Mouse (Mus musculus): Measurements from ENCODE around the gene Camta1.

Gene Camta1

DNA sequence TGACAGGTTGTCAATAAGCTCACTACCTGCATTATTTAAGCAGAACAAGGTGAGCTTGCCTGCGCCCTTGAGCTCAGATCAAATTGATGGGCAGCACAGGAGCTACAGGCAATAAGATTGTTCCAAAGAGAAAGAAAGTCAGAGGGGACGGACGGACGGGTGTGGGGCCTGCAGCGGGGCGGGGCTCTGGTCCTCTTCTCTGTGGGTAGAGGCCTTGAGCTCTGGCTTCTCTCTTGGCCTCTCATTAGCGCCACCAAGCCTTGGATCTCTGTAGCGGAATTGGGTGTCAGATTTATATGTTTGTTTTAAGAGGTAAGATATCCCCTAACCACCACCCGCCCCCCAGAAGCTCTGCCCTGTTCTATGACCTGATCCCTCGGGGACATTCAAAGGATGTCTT is 666.5 kb downstream of the Camta1 start:
- DNase-seq (ENCODE audit: low spot score) = no peak

DNA sequence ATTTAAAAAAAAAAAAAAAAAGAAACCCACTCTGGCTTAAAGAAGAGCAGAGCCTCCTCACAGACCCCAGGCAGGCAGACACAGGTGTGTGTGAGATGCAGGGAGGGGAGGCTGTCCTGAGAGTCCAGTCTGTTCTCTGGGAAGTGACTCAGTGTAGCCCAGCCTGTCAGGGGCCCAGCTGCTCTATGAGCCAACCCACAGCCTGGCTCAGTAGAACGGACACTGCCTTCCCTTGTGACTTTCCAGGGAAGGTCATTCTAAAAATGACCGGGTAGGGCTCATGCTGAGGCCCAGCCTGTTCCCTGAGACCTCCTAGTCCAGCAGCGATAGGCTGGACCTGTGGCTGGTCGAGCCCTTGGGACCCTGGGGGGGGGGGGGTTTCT is 667.0 kb downstream of the Camta1 start:
- DNase-seq (ENCODE audit: low spot score) = no peak

DNA sequence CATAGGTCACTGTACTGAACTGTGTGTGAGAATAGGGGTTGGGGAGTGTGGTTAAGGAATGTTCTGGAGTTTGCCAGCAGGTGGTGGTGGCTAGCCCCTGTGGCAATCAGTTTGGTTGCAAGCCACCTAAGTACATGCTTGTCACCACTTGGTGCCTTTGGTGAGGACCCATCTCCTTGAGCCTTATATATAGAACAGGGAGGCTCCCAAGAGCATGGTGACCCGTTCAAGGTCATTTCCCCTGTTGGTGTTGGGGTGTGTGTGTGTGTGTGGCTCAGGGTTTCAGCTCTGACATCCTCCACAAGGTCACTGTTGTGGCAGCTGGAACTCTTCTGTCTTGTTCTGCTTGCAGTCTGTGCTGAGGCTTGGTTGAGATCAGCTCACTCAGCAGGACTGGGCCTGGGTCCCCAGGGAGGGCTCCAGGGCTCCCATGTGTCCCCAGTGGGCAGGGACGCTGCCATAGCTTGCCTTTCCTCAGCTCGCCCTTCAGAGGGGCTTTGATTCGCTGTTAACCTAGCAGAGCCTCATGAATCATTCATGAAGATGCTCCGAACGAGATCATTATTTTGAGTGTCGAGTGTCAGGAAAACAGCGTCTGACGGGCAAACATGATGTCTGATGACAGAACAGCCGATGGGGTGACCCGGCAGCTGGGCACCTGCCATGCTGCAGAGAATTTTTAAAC is 667.5 kb downstream of the Camta1 start:
- DNase-seq (ENCODE audit: low spot score) = no peak

DNA sequence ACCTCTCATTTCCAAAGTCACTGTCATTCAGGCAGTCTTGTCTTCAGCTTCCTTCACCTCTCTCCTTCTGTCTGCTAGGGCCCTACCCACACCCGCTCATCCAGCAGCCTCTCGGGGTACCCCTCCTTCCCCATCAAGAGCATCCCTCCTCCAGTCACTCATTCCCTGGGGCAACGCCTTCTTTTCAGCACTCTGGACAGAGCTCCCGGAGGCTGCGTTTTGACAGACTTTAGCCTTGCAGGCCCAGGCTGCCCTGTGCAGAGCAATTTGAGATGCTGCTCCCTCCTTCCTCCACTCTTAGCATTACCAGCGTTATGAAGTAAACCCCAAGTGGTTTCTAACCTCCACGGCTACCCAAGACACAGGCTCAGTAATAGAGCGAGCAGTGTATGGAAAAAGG is 675.2 kb downstream of the Camta1 start:
- DNase-seq (ENCODE audit: low spot score) = no peak

DNA sequence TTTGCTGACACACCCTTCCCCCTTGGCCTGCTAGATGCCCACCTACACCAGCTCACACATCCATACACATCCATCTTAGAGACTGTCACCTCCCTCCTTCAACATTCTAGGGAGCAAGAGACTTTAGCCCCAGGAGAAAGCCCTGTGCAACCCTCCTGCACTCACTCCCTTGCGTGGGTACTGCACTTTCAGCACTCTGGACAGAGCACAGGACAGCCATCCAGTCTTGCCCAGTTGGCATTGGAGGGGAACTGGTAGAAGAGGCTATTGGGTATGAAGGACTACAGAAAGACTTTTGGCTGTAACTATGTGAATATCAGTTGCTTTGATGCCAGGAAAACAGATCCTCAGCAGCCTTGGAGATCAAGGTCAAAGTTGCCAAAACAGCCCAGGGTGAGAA is 675.9 kb downstream of the Camta1 start:
- DNase-seq (ENCODE audit: low spot score) = no peak

DNA sequence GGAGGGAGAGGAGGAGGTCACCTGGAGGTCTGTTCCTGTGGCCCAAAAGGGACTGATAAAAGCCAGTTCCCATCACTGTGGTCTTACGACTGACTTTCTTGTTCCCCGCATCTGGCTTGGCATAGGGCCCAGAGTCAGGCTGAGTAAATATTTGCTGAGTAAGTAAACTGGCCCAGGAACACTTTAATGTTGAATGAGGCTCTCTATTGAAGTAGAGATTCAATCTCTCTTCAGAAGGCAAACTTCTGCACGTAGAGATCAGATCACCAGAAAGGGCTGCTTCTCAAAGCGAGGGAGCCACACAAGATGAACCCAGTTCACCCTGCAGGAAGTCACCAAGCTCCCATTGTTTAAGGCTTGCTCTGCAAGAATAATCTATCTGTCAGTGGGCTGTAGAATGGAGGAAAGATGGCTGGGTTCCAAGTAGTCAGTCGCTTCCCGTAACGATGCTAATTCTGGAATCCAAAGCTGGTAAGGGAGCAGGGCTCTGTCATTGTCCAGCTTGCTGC is 681.2 kb downstream of the Camta1 start:
- no peak for DNase-seq (ENCODE audit: low spot score)

DNA sequence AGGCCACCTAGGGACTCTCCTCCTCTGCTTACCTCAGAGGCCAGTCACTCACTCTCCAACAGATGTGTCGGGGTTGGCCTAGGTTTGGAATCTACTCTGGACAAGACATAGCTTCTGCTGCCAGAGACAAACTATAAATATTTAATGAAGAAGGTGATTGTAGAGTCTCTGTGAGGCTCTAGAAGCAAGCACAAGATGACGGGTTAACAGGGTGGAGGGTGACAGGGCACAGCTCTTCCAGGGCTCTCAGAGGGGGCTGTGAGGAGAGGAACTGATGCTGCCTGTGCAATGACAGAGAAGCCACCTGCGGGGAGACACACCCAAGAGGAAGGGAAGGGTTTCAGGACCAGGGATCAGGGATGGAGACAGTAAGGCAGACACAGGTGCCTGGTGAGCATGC is 682.0 kb downstream of the Camta1 start:
- DNase-seq (ENCODE audit: low spot score) = no peak

DNA sequence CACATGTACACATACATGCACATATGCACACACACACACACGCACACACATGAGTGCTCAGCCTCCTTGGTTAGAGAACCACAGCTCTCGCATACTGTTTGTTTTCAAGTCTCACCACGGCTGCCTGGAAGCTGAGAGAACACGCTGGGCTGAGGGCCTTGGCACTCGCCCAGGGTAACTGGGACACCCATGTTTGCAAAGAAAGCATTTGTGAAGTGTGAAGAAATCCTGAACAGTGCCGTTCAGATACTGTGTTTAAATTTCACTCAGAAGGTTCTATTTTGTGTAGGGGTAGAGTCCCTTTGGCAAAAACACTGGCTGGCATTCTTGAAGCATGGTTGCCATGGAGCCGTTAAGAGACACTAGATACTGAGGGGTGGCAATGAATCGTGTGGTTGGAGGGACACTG is 682.7 kb downstream of the Camta1 start:
- no peak for DNase-seq (ENCODE audit: low spot score)

DNA sequence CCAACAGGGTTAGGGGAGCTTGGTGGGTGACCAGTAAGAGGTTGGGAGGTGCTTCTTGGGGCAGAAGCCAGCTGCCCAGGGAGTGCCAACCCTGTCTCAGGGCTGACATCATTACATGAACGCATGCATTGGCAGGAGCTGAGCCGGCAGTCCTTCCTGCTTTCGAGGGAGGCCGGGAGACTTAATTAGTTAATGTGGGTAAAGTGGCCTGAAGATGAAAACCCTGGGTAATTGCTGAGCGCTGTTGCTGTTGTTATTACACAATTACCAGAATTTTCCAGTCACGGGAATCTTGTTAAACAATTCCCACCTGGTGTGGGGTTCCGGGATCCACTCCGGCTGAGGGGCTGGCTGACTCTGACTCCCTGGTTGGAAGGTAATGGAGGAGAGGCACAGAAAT is 689.1 kb downstream of the Camta1 start:
- no peak for DNase-seq (ENCODE audit: low spot score)

DNA sequence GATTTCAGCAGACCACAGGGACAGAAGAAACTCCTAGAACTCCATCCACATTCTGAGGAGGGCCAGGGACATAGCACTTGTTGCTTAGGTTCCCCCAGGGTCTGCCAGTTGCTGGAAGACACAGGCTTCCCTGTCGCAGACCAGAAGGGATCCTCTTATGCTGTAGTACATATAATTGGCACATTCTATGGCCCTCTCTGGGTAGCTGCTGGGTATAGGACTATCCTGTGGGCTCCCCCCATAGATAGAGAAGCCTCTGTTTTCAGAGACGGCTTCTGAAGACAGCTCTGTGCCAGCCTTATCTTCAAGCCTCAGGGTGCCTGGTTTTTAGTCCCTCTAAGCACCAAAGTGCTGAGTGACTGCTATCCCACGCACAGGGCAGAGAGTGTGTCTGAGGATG is 690.6 kb downstream of the Camta1 start:
- DNase-seq (ENCODE audit: low spot score) = no peak

DNA sequence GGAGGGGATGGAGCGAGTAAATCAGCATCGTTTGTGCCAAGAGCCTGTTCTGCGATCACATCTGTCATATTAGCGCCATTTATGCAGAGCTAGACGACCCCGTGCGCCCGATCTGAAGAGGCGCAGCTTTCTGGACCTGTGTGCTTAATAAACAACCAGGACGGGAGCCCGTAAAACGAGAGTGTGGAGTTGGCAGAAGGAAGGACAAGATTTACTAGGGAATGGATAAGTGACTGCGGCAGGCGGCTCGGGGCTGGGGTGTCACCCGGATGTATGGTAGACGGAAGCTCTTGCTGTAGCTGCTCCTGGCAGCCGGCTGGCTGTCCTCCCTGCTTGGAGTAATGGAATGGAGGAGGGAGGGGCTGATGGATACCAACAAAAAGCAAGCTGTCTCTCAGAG is 691.0 kb downstream of the Camta1 start:
- no peak for DNase-seq (ENCODE audit: low spot score)

DNA sequence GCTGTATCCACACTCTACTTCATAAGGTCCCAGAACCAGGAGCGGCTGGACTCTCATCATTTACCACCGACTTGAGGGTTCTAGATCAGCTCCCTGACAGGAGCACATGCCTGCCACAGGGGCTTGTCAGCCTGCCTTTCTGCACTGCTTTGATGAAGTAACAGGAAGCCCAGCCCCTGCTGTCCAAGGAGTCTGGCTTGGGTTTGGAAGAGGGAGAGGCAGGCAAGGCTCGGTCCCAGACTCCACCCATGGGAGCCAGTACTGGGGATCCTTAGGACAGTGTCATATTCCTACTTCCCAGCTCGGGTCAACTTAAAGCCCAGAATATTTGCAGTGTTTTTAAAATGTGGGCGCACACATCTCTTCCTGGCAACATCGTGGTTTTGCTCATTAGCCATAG is 694.7 kb downstream of the Camta1 start:
- no peak for DNase-seq (ENCODE audit: low spot score)

DNA sequence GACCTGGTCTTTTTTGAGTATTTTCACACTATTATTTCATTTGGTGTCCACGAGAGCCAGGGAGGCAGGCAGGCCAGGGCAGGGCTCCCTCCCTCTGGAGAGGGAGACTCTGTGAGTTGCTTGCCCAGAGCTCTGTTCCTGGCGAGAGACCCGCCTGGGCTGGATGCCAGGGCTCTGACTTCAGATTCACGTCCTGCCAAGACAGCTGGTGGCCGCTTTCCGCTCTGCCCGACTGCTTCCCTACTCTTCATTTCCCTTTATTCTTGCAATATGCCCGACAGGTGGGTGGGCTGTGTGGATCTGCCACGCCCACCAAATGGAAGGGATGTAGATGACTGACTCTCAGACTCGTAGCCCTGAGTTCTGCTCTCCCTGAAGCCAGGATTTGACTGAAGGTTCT is 696.1 kb downstream of the Camta1 start:
- DNase-seq (ENCODE audit: low spot score) = no peak

DNA sequence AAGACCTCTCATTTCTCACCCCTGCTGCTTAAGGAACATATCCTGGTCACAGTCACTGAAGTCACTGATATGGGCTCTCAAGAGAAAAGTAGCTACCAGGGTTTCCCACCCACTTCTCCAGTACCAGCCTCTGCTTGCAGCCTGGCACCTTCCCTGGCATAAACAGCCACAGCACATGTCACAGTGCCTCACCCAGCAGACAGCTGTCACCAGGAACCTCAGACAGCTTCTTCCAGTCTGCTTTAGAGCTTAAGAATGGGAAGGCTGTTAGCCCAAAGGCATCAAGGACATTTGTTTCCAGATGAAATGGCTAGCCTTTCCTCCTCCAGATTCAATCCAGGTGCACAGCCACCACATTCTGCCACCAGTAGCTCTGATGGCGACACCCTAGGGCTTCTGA is 697.4 kb downstream of the Camta1 start:
- no peak for DNase-seq (ENCODE audit: low spot score)

DNA sequence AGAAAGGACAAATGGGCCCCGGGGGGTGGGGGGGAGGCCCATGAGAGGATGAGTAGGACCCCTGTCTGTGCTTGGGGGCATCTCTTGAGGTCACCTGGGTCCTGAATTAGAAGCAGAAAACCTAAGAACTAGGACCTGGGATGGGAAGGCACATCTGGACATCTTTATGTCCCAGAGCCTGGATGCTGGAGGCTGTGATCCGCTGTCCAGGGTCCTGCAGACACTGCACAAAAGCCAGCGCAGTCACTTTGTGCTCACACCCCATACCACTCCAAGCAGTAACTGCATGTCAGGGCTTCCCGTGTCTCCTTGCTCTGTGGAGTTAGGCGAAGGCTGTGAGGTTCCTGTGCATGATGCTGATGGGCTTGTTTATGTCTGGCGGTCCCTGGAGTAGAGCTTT is 699.8 kb downstream of the Camta1 start:
- DNase-seq (ENCODE audit: low spot score) = no peak

DNA sequence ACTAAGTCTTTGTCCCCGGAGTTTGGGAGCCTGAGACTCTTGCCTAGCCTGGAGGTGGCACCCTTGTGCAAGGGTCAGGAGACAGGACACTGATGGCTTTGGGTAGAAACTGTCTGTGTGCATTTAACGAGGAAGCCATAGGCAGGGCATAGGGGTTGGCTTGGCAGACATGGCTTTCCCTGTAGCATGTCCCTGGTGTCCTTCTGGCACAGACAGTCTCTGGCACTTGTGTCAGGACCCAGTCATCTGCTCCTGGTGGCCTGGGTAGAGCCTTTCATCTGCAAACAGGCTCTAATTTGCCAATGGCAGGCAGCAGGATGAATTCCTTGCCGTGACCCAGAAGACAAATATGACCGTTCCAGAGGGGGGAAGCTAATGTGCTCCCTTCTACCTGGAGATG is 700.7 kb downstream of the Camta1 start:
- DNase-seq (ENCODE audit: low spot score) = no peak

DNA sequence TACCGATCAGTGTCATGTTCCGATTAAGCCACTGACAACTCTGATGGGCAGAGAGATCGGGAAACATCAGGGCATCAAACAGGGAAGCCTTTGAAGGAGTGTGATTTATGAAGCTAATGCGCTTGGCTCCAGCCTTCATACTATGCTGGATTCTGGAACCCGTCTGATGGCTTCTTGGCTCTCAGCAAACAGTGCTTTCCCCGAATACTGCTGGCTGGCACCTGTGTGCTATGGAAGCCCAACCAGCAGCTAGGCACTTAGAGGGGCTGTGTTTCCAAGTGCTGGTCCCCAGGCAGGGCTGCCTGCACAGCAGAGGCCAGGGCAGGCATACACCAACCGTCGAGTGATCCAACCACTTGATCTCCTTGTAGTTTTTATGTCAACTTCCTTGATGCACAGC is 701.2 kb downstream of the Camta1 start:
- DNase-seq (ENCODE audit: low spot score) = no peak

DNA sequence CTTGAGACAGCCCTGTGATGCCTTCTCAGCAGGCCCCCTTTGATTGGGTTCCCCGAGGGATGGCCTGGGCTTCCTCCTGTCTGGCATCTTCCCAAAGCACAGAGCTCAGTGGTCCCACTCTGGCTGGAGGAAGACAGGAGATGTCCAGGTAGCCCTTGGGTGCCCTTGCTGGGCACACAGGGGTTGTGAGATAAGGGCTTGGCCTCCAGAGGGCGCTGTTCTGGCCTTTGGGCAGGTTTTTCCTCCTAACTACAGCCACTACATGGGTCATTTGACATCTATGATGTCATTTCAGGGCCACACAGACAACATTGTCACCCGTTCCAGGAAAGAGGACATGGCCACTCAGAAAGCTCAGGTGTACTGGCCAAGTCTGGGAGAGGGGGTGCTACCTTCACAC is 703.4 kb downstream of the Camta1 start:
- DNase-seq (ENCODE audit: low spot score) = no peak

DNA sequence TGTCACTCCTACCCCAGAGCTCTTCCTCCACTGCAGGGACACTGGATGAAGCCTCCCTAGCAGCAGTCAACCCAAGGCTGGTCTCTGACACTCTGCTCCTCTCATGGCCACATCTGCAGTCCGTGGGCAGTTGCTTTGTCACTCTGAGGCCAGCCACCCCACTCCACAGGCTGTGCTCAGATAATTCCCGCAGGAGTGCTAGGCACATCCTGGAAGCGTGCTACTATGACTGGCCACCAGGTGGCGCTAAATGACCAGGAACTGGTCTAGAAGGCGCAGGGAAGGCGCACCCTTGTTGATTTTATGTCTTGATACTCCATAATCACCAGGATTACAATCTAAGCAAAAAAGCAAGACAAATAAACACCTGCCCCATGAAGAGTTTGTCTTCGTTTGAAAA is 704.8 kb downstream of the Camta1 start:
- DNase-seq (ENCODE audit: low spot score) = peak; percentile 27

DNA sequence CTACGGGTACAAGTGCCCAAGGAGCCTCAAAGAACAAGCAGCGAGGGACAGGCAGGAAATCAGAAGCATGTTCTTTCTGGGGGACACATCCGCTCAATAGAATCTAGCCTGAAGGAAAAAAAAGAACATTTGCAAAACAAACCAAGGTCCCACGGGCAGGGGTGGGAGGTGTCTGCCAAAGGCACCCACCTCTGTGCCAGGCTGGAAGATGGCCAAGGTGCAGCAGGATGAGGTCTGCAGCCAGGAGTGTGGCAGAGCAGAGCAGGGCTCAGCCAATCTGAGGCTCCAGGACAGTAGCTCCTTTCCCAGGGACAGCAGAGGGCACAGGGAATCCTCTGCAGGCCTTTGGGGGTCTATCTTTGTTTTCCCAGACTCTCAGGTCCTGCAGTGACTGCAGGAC is 706.1 kb downstream of the Camta1 start:
- no peak for DNase-seq (ENCODE audit: low spot score)

DNA sequence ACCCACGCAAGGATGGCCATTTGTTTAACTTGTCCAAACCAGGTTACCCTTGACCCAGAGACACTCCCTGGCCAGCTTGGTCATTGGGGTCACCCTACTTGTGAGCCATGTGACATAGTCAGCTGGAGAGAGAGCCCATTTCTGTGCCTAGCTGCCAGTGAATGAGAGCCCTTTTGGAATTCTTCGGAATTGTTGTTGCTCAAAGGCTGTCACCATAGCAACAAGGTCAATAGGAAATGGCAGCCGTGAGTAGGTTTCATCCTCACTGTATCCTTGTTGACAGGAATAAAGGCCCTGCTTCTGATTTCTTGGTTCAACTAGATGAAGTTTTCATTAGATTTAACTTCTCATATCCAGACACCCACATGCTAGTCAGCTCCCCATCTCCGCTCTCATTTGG is 707.4 kb downstream of the Camta1 start:
- DNase-seq (ENCODE audit: low spot score) = no peak

DNA sequence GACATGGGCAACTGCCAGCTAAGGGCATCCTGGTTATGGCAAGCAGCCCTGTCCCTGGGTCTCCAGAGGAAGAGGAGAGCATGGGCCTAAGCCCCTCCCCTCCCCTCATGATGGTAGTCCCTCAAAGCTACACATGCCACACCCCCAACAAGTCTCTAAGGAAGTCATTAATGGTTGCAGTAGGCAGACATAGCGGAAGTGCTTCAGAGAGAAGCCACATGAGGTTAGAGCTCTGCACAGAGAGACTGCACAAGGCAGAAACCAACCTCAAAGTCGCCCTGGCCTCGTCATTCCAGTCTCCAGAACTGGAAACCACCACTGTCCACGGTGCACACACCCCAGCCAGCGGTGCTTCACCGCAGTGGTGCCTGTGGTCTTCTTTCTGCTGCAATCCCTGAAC is 709.7 kb downstream of the Camta1 start:
- DNase-seq (ENCODE audit: low spot score) = no peak

DNA sequence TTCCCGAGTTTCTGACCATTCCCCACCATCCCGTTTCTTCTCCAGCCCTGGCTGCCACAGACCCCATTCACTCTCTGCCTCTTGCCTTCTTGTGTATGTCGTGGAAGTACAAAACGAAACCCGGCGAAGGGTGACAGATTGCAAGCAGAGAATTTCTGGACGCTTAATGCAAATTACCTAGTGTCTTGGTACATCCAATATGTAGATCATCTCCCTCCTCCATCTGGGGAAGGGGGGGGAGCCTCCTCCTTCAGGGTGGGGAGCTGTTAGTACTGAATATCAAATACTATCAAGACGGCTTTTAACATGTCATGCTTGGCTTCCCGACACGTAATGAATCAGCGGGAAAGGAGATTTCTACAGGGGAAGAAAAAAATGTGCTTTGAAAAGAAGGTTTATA is 710.8 kb downstream of the Camta1 start:
- no peak for DNase-seq (ENCODE audit: low spot score)

DNA sequence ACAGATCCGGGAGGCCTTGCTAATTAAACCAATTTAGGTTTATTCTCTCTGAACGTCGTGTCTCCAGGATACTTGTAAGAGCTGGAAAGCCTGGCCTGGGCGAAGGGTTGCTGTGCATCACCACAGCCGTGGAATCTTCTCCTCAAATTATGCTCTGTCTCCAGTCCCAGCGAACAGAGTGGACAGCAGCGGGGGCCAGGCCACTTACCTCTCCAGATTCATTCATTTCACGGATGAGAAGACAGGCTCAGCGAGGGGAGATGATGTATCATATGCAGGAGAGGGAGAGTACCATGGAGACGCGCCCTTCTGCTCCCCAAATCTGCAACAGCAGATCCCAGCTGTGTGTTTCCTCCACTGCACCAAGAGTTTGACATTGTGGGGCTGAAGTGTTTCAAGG is 711.6 kb downstream of the Camta1 start:
- DNase-seq (ENCODE audit: low spot score) = no peak

DNA sequence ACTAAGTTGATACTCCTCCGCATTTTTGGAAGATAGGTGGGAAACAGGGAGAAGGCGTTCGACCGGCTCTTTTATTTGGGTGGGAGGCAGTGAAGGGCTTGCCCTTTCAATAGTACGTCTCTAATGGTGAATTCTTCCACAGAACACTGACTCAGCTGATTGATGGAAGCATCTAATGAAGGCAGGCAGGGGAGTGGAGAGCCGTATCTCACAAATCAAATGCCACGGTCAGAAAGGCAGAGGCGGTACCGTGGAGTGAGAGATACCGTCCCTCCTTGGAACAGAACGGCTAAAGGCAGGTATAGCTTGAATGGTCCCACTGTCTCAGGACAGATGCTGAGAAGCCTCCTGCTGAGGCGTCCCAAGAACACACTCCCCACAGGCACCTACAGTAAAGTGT is 714.1 kb downstream of the Camta1 start:
- DNase-seq (ENCODE audit: low spot score) = no peak

All from T-cell, adult 2 months (primary cell).